In the genomic region with DNA sequence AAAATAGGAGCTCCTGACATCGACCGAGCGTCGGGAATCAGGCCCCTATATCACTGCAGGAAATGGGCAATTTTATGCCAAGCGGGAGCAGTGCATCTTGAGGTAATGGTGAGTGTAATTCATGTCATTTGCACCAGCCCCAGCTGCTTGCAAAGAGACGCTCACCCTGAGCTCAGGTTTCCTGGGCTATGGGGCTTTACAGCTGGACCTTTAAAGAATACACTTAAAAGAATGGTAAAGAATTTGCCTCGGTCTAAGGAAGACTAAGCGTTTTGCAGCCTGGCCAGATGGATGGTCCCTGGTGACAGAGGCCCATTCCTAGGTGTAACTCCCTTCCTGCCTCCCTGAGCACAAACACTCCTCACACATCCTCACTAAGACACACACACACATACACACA, we compare ENCODE assay signal across 26 mouse cellular contexts.
DNase-seq lines count a peak whose midpoint lies in the region; ATAC-seq lines count a peak whose summit lies in the region.
"Had no signal": no experiment of that assay in that cellular context is flagged by ENCODE, and none has a peak within 500 bp of the region (broad histone marks: within the 10 kb centered on the region; RNA-seq: fewer than 3 reads in every experiment).

No protein-coding gene starts in this region.

- no peaks in the 10 kb centered on the region for H3K36me3 ChIP-seq in kidney, embryonic 15.5 days
- H3K36me3 ChIP-seq in limb, embryonic 13.5 days, result no peaks in the 10 kb centered on the region
- H3K36me3 ChIP-seq in limb, embryonic 10.5 days, result no peaks in the 10 kb centered on the region
- no peaks in the 10 kb centered on the region for H3K36me3 ChIP-seq in neural tube, embryonic 14.5 days (ENCODE audit: control insufficient read depth, insufficient read depth, low read length)
- H3K36me3 ChIP-seq: forebrain, embryonic 10.5 days; G1E; heart, embryonic 10.5 days; heart, embryonic 13.5 days had no signal

- 16% methylated on average over 8 of the region's 8 CpGs for WGBS in kidney, embryonic 15.5 days
- WGBS in limb, embryonic 13.5 days, result 18% methylated on average over 8 of the region's 8 CpGs
- WGBS in limb, embryonic 10.5 days, result 24% methylated on average over 8 of the region's 8 CpGs
- WGBS in neural tube, embryonic 14.5 days, result 9% methylated on average over 8 of the region's 8 CpGs

- 0 out of 2 replicates have a peak, but pooled peaks have one; percentile 13 for ATAC-seq in kidney, embryonic 15.5 days (replicated peaks; ENCODE audit: low FRiP score)
- ATAC-seq in limb, embryonic 13.5 days (ENCODE audit: low FRiP score, low read depth), result no peak
- ATAC-seq in neural tube, embryonic 14.5 days (ENCODE audit: low read depth), result no peak
- ATAC-seq: forebrain, embryonic 13.5 days; forebrain, embryonic 16.5 days; Patski had no signal

- H3K27ac ChIP-seq in kidney, embryonic 15.5 days, result peak overlapping the region; percentile 51; the same call in 1 of the 2 replicates
- no peak overlapping the region for H3K27ac ChIP-seq in limb, embryonic 13.5 days
- H3K27ac ChIP-seq in limb, embryonic 10.5 days, result no peak overlapping the region
- H3K27ac ChIP-seq in neural tube, embryonic 14.5 days (ENCODE audit: low read depth, low read length), result no peak overlapping the region
- H3K27ac ChIP-seq: forebrain, embryonic 10.5 days; forebrain, embryonic 13.5 days; heart, adult 2 months; heart, embryonic 10.5 days; heart, embryonic 13.5 days; hindbrain, embryonic 14.5 days had no signal

- H3K4me3 ChIP-seq in kidney, embryonic 15.5 days (replicated peaks), result no peak overlapping the region
- H3K4me3 ChIP-seq in limb, embryonic 13.5 days, result no peak overlapping the region
- H3K4me3 ChIP-seq in limb, embryonic 10.5 days, result no peak overlapping the region
- no peak overlapping the region for H3K4me3 ChIP-seq in neural tube, embryonic 14.5 days (ENCODE audit: low read depth, low read length)
- H3K4me3 ChIP-seq: forebrain, embryonic 10.5 days; forebrain, embryonic 13.5 days; heart, adult 2 months; heart, embryonic 10.5 days; heart, embryonic 13.5 days had no signal

- DNase-seq in kidney, adult 9 months, result no peak
- DNase-seq in limb, embryonic 10.5 days (ENCODE audit: low spot score), result no peak
- no peak for DNase-seq in right cerebral cortex, postnatal 4 days
- DNase-seq: adrenal gland, postnatal 10 days; adrenal gland, postnatal 36 days; B cell, adult 2 months; cerebellum, adult 18-20 months; cerebellum, adult 9-10 months; cerebellum, postnatal 14 days; gastrocnemius, postnatal 10 days; gastrocnemius, postnatal 36 days; heart, adult 2 months; heart, postnatal 14 days; heart, postnatal 4 days had no signal

- H3K27me3 ChIP-seq in kidney, embryonic 15.5 days, result no peaks in the 10 kb centered on the region
- H3K27me3 ChIP-seq in limb, embryonic 13.5 days, result no peaks in the 10 kb centered on the region
- H3K27me3 ChIP-seq in limb, embryonic 10.5 days (ENCODE audit: low read depth, poor library complexity, severe bottlenecking), result no peaks in the 10 kb centered on the region
- no peaks in the 10 kb centered on the region for H3K27me3 ChIP-seq in neural tube, embryonic 14.5 days (ENCODE audit: control insufficient read depth, insufficient read depth, low read length)
- H3K27me3 ChIP-seq: CH12.LX; forebrain, embryonic 13.5 days; heart, embryonic 13.5 days; Patski had no signal

- H3K4me2 ChIP-seq in kidney, embryonic 15.5 days, result no peak overlapping the region
- H3K4me2 ChIP-seq in limb, embryonic 13.5 days (replicated peaks), result no peak overlapping the region
- no peak overlapping the region for H3K4me2 ChIP-seq in neural tube, embryonic 14.5 days (ENCODE audit: low read depth, low read length)
- H3K4me2 ChIP-seq: forebrain, embryonic 13.5 days; heart, embryonic 13.5 days; hindbrain, embryonic 14.5 days had no signal

- peaks cover 11% of the 10 kb centered on the region; the same call in 1 of the 2 replicates for H3K4me1 ChIP-seq in kidney, embryonic 15.5 days
- 0 out of 2 replicates have a peak, but pooled peaks cover 14% of the 10 kb centered on the region for H3K4me1 ChIP-seq in limb, embryonic 13.5 days
- H3K4me1 ChIP-seq in limb, embryonic 10.5 days, result peaks cover 24% of the 10 kb centered on the region
- H3K4me1 ChIP-seq in neural tube, embryonic 14.5 days (ENCODE audit: control insufficient read depth, insufficient read depth, low read length), result peaks cover 5% of the 10 kb centered on the region; the same call in 1 of the 2 replicates
- H3K4me1 ChIP-seq: heart, embryonic 10.5 days; heart, embryonic 13.5 days had no signal

- no peak overlapping the region for H3K9ac ChIP-seq in kidney, embryonic 15.5 days
- H3K9ac ChIP-seq in limb, embryonic 13.5 days, result 0 out of 2 replicates have a peak overlapping the region, but pooled peaks have one; percentile 19
- peak overlapping the region; percentile 16; the same call in 1 of the 2 replicates for H3K9ac ChIP-seq in neural tube, embryonic 14.5 days (replicated peaks; ENCODE audit: low read depth, low read length)
- H3K9ac ChIP-seq: forebrain, embryonic 13.5 days; heart, embryonic 13.5 days; hindbrain, embryonic 14.5 days had no signal

- H3K9me3 ChIP-seq in kidney, embryonic 15.5 days (replicated peaks), result peaks cover 5% of the 10 kb centered on the region; the same call in 1 of the 2 replicates
- peaks cover 6% of the 10 kb centered on the region for H3K9me3 ChIP-seq in limb, embryonic 13.5 days
- H3K9me3 ChIP-seq in limb, embryonic 10.5 days (replicated peaks), result no peaks in the 10 kb centered on the region
- H3K9me3 ChIP-seq in neural tube, embryonic 14.5 days (ENCODE audit: control insufficient read depth, low read length), result no peaks in the 10 kb centered on the region
- H3K9me3 ChIP-seq: heart, embryonic 10.5 days had no signal
